Mouse (Mus musculus) left cerebral cortex, adult 9 months (tissue): Measurements from ENCODE around the gene Shank2.

Source experiments
- DNase-seq, 2 experiments: peaks; one replicate each; pipeline ENCODE4 v3.0.0; 2022; ENCODE audit warnings: low spot score in 2 of 2

Shank2 gene

GRCm38 (mm10) chr7:144268778-144269177 lies 267.1 kb downstream of the Shank2 start:
- DNase-seq: peak in 1 of 2 experiments; percentile 31

- DNase-seq: no peak
Observed at GRCm38 (mm10) chr7:144271074-144271473, 269.3 kb downstream of the Shank2 start.

GRCm38 (mm10) chr7:144278703-144279102 lies 277.0 kb downstream of the Shank2 start:
- no peak for DNase-seq

GRCm38 (mm10) chr7:144283701-144284100 lies 282.0 kb downstream of the Shank2 start:
- DNase-seq: peak in 1 of 2 experiments; percentile 40

GRCm38 (mm10) chr7:144284241-144285065 lies 282.7 kb downstream of the Shank2 start:
- DNase-seq: peak in 1 of 2 experiments; percentile 69

GRCm38 (mm10) chr7:144285066-144285633 lies 283.4 kb downstream of the Shank2 start:
- no peak for DNase-seq

GRCm38 (mm10) chr7:144285912-144286311 lies 284.2 kb downstream of the Shank2 start:
- DNase-seq: no peak

GRCm38 (mm10) chr7:144287991-144288390 lies 286.3 kb downstream of the Shank2 start:
- peak in 1 of 2 experiments; percentile 27 for DNase-seq

GRCm38 (mm10) chr7:144291478-144291877 lies 289.8 kb downstream of the Shank2 start:
- DNase-seq: no peak

- no peak for DNase-seq
Observed at GRCm38 (mm10) chr7:144293611-144294010, 291.9 kb downstream of the Shank2 start.

- DNase-seq: no peak
Observed at GRCm38 (mm10) chr7:144294239-144295200, 292.8 kb downstream of the Shank2 start.

- no peak for DNase-seq
Observed at GRCm38 (mm10) chr7:144299351-144299750, 297.6 kb downstream of the Shank2 start.

- DNase-seq: no peak
Observed at GRCm38 (mm10) chr7:144301646-144302045, 299.9 kb downstream of the Shank2 start.

GRCm38 (mm10) chr7:144302498-144302897 lies 300.8 kb downstream of the Shank2 start:
- DNase-seq: no peak

- no peak for DNase-seq
Observed at GRCm38 (mm10) chr7:144307853-144308409, 306.2 kb downstream of the Shank2 start.

- no peak for DNase-seq
Observed at GRCm38 (mm10) chr7:144314438-144315105, 312.8 kb downstream of the Shank2 start.

GRCm38 (mm10) chr7:144316224-144316623 lies 314.5 kb downstream of the Shank2 start:
- peak in 1 of 2 experiments; percentile 29 for DNase-seq

- peak; percentile 47 to 83 for DNase-seq
Observed at GRCm38 (mm10) chr7:144316797-144317196, 315.1 kb downstream of the Shank2 start.

- DNase-seq: no peak
Observed at GRCm38 (mm10) chr7:144324077-144324476, 322.3 kb downstream of the Shank2 start.

- DNase-seq: peak in 1 of 2 experiments; percentile 49
Observed at GRCm38 (mm10) chr7:144324861-144325260, 323.1 kb downstream of the Shank2 start.

GRCm38 (mm10) chr7:144325603-144326002 lies 323.9 kb downstream of the Shank2 start:
- DNase-seq: peak in 1 of 2 experiments; percentile 81
